In genomic region chr15:83664722-83665121, GRCm38 (mm10) we compare ENCODE assay signal across 7 mouse cellular contexts.
DNase-seq lines count a peak whose midpoint lies in the region; ATAC-seq and TF ChIP-seq lines count a peak whose summit lies in the region.

No protein-coding gene starts in this region.

- no peaks in the 10 kb centered on the region for H3K9me3 ChIP-seq in E14TG2a.4 (ENCODE audit: low read length)

- no peak overlapping the region for H3K4me3 ChIP-seq in E14TG2a.4 (replicated peaks; ENCODE audit: low read length)
- H3K4me3 ChIP-seq in testis, adult 2 months (ENCODE audit: control insufficient read depth, low read depth, low read length), result no peak overlapping the region

- no peaks in the 10 kb centered on the region for H3K4me1 ChIP-seq in E14TG2a.4 (replicated peaks; ENCODE audit: low read depth, low read length)
- H3K4me1 ChIP-seq in testis, adult 2 months (ENCODE audit: control insufficient read depth, insufficient read depth, low read length), result no peaks in the 10 kb centered on the region

- H3K36me3 ChIP-seq in E14TG2a.4 (ENCODE audit: insufficient read depth, low read length), result no peaks in the 10 kb centered on the region
- H3K36me3 ChIP-seq in testis, adult 2 months (ENCODE audit: control insufficient read depth, insufficient read depth, low read length), result no peaks in the 10 kb centered on the region

- H3K27ac ChIP-seq in testis, adult 2 months (ENCODE audit: control insufficient read depth, insufficient read depth, low read depth, low read length), result no peak overlapping the region

- TF ChIP-seq POLR2A in testis, adult 2 months (IDR thresholded peaks at IDR 0.05; ENCODE audit: control insufficient read depth, low read depth, low read length), result no peak

- TF ChIP-seq CTCF in E14TG2a.4 (conservative IDR thresholded peaks at IDR 0.05; ENCODE audit: low read length), result peak; percentile 20
- TF ChIP-seq CTCF in testis, adult 2 months (IDR thresholded peaks at IDR 0.05; ENCODE audit: control insufficient read depth, insufficient read depth, insufficient replicate concordance, low read depth, low read length), result peak; percentile 44; the same call in 1 of the 2 replicates

- peak; percentile 60; the same call in 1 of the 2 replicates for ATAC-seq in common myeloid progenitor, adult 5-6 weeks (replicated peaks; ENCODE audit: low read depth, poor library complexity, severe bottlenecking)

- DNase-seq in adipocyte (ENCODE audit: low spot score), result peak; percentile 79
- DNase-seq in heart, adult 9 months (ENCODE audit: low spot score in 2 of 2), result peak; percentile 57 to 64
- peak; percentile 15 for DNase-seq in layer of hippocampus, adult 9-11 months
- peak; percentile 68 to 69 for DNase-seq in lung, postnatal 4 days

- H3K27me3 ChIP-seq in E14TG2a.4 (ENCODE audit: insufficient read depth, low read length), result 0 out of 2 replicates have a peak, but pooled peaks cover 5% of the 10 kb centered on the region
- H3K27me3 ChIP-seq in testis, adult 2 months (ENCODE audit: control insufficient read depth, insufficient read depth, low read length), result no peaks in the 10 kb centered on the region

Comparison
In these comparisons a context has a peak if more than half of its experiments do, and no peak if none do; other contexts are left out.
1. DNase-seq: peak in every context shown above with its lines; median percentile 79 in adipocyte; 68 in lung, postnatal 4 days; 60 in heart, adult 9 months; 15 in layer of hippocampus, adult 9-11 months.